Mouse (Mus musculus) brain, embryonic 14.5 days (tissue): ENCODE results near the gene Khk. TPM values are rescaled to one million over a fixed set of nuclear protein-coding genes. Genes with fewer than 3 reads are reported as not detected.

ENCODE experiments used
- DNase-seq: peaks from one replicate; pipeline ENCODE4 v3.0.0-alpha.2; 2011; ENCODE audit warnings: low read depth
- CTCF ChIP-seq: fragments of 200-500 bp; IDR thresholded peaks from 2 replicates; pipeline ENCODE4 v1.5.1; 2012; ENCODE audit warnings: inconsistent platforms, mild to moderate bottlenecking, moderate library complexity, borderline replicate concordance; ENCODE audit not compliant: insufficient read depth, insufficient read length; ENCODE audit errors: extremely low read depth
- POLR2A ChIP-seq: fragments of 200-500 bp; IDR thresholded peaks from 2 replicates; pipeline ENCODE4 v1.6.1; 2012; ENCODE audit warnings: mild to moderate bottlenecking, inconsistent platforms, borderline replicate concordance; ENCODE audit not compliant: poor library complexity, insufficient read depth, insufficient read length, severe bottlenecking; ENCODE audit errors: extremely low read depth
- polyA plus RNA-seq: library from polyadenylated mRNA; depleted of rRNA; stranded (reverse); fragments of >200 nt; gene quantifications from 2 replicates; pipeline ENCODE4 v1.2.3, GENCODE M21; 2012

Khk gene
- polyA plus RNA-seq, 1 experiment = 7.9 TPM

DNA sequence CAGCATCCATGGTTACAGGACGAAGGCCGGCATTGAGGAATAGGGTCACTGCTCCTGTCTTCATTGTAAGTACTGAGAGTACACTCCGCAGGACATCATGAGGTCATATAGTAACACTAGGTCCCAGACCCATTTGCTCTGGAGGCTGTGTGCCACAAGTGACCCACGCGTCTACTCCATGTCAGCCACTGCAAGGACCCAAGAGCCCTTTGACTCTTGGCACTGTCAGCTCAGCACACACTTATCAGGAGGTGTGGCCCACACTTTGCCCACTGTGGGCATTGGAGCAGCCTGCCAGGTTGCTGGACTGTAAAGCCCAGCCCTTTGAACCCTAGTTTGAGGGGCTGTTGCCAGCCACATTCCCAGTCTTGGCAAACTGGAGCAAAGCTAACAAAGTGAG is 4.0 kb downstream of the Khk start:
- DNase-seq = no peak
- TF ChIP-seq POLR2A (no peak), CTCF (no peak)

DNA sequence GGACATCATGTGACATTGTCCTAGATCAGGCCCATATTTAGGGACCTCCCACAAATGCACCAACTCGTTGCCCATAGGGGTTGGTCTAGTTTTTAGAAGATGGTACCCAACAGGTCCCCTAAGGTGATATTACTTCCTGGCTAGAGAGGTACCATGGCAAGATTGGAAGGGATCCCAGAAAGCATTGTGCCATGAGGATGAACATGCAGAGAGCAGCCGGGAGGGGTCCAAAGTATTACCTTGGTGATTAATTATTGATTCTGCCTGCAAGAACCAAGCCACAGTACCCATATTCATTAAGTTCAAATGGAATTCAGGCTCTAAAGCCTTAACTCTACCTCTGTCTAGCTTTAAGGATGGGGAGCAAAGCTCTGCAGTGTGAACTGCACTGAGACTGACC is 4.8 kb downstream of the Khk start:
- DNase-seq = no peak
- TF ChIP-seq CTCF (no peak), POLR2A (no peak)

DNA sequence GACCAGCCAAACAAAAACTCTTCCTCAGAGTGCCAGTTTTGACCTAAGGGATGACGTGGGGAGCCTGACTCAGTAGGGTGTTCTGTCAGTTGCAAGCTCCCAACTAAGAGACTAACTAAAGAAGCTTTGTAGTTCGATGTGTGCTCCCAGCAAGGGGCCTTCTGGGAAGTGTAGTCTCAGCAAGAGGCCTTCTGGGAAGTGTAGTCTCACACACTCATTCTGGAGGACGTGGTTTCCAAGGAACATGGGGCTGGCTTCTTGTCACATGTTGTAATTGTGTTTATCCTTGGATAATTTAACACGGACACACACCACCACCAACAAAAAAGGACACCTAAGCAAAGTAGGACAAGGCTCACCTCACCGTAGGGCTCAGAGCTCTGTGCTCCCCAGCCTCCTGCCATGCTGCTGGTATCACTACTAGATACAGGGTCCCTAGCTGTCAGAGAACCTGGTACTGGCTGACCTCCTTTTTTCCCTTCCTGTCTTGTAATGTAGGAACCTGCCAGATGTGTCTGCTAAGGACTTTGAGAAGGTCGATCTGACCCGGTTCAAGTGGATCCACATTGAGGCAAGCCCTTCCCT is 6.8 kb downstream of the Khk start:
- peak; percentile 74 for DNase-seq
- TF ChIP-seq POLR2A (no peak), CTCF (no peak)

DNA sequence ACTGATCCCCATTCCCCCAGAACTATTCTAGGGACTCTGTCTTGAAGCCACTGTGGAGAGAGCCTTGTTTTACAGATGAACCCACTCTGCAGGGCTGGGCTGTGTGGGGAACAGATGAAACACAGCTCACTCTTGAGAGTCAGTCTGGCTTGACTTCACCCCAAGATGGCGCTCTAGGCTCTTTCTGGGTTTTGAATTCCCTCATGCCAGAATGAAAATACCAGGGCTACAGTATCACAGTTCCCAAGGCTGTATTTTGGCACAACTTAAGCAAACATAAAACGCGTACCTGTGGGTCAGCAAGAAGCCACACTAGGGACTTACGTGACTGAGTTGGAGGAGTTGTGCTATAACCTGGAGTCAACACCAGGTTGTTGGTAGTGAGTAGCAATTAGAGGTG is 8.9 kb downstream of the Khk start:
- peak; percentile 73 for DNase-seq
- TF ChIP-seq CTCF (peak; percentile 70; the same call in 1 of the 2 replicates), POLR2A (no peak)

DNA sequence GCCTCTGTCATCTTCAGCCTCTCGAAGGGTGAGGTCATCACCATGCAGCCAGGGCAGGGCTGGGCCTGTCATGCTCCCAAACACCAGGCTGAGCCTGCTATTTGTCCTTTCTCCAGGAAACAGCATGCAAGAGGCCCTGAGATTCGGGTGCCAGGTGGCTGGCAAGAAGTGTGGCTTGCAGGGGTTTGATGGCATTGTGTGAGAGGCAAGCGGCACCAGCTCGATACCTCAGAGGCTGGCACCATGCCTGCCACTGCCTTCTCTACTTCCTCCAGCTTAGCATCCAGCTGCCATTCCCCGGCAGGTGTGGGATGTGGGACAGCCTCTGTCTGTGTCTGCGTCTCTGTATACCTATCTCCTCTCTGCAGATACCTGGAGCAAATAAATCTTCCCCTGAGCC is 9.6 kb downstream of the Khk start:
- no peak for TF ChIP-seq POLR2A

DNA sequence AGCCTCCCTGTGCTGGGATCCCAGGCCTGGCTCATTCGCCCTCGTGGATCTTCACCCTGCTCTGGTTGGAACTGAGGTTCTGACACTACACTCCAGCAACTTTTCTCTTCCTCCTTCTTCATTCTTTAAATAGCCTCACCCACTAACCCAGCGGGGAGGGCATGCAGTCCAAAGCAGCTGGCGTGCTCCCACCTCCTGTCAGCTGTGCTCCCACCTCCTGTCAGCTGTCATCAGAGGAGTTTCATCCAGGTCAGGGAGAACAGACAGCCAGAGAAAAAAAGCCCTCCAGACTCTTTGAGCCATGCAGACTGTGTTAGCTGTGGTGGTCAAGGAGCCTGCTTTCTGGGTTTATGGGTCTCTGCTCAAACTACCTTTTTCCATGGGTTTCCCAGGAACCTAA is 10.1 kb downstream of the Khk start:
- TF ChIP-seq POLR2A (no peak), CTCF (no peak)
- no peak for DNase-seq

More for the DNA sequence above, 9.6 kb downstream of the Khk start:
- no peak for DNase-seq

DNA sequence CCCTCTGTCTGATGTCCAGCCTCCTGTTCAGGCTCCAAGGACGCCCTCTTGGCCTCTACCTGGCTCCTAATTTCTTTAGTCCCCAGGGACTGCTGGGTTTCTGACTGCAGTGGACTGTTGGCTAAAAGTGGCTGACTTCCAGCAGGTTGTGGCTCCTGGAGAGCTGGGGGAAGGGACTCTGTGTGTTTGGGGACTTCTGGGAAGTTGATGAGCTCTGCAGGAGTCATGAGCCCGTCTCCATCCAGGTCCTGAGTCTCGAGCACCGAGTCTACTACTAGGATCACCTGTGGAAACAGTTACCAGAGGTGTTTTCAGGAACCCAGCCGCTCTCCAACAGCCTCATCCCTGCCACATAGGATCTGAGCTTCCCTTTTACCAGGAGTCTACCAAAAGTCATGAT is 12.5 kb downstream of the Khk start:
- DNase-seq = no peak
- TF ChIP-seq POLR2A (no peak), CTCF (no peak)

DNA sequence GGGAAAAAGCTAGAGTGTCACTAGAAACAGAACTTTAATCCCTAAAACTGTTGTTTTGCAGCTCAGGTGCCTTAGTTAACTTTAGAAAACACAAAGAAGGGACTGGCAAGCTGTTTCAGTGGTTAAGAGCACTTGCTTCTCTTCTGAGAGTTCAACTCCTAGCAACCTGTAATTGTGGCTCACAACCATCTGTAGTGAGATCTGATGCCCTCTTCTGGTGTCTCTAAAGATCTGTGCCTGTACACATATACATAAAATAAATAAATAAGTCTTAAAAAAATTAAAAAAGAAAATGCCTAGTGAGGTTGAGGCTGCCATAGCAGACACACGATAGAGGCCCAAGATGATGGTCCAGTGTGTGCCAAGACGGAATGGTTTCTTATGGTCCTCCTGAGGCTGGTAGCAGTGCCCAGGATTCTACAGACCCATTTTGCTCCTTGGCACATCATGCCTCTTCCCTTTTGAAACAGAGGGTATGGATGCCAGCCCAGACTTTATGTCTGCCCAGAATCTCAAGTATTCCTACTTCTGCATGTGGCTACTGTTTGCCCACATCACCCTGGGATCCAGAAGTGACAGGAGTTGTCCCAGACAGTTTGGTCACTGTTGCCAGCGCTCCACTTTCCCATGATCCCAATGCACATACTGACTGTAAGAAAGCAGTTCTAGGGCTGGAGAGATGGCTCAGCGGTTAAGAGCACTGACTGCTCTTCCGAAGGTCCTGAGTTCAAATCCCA is 13.7 kb downstream of the Khk start:
- no peak for TF ChIP-seq CTCF
- no peak for DNase-seq

DNA sequence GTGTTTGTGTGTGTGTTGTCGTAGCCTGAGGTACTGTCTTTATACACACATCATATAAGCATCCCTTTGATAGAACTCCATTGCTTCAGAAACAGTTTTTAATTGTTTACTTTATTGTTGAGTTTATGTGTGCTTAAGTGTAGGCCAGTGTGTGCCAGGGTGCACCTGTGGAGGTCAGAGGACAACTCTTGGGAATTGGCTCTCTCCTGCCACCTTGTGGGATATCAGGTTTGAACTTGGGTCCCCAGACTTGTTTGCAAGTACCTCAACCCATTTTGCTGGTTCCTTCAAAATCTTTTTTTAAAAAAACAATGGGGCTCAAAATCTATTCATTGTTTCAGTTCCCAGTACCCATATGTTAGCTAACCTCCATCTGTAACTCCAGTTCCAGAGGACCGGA is 21.8 kb downstream of the Khk start:
- DNase-seq = no peak
- TF ChIP-seq CTCF (no peak), POLR2A (no peak)

DNA sequence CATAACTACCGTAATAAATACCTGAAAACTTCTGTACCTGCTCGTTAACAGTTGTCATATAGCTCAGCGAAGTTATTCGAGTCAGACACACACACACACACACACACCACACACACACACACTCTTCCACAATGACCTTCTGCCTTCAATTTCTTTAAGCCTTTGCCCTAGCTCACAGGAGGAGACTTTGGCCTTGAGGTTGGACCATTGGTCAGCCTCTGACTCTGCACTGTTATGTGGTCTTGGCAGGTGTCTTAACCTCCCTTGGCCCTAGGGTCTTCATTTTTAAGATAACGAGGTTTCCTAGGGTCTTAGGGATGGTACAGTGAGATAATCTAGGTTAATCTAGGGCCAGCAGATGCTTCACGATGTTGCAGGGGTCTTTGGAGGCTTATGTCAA is 23.1 kb downstream of the Khk start:
- TF ChIP-seq POLR2A = no peak
- TF ChIP-seq CTCF = no peak
- no peak for DNase-seq

DNA sequence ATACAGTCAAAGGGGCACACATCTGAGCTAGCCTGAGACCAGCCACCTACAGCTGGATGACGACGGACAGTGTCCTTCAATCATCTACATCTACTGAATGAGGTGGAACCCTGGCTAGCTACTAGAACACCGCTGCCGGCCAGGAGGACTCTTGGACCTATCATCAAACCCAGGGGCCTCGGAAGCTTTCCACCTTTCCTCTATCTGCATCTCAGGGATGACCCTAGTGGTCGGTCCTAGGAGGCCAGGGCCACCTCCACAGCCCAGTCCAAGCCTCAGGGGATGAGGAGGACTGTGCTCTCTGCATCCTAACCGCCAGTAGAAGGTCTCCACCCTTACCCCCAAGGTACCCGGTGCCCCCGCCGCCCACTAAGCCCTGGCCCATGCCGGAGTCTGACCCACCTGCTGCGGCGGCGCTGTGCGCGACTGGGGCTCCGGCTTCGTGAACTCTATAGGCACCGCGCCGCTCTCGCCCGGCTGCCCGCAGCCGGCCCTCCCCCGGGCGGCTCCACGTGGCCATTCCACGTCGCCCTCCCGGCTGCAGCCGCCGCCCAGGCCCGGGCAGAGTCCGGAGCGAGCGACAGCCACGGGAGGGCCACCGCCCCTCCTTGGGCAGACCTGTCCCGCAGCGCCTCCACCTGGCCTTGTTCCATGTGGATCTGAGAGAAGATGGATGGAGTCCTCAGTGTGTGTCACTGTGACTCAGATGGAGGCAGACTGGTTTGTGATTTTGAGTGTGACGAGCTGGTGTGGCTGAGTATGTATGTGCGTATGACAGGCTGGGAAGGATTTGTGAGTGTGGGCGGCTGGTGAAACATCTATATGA is 23.9 kb downstream of the Khk start, which contains the start of gene Cgref1:
Cgref1 (minus strand) TSS at position 636 of the 826 bp plus-strand sequence.
- DNase-seq = peak; percentile 77
- TF ChIP-seq POLR2A (0 out of 2 replicates have a peak, but pooled peaks have one; percentile 20), CTCF (peak; percentile 53; the same call in 1 of the 2 replicates)

DNA sequence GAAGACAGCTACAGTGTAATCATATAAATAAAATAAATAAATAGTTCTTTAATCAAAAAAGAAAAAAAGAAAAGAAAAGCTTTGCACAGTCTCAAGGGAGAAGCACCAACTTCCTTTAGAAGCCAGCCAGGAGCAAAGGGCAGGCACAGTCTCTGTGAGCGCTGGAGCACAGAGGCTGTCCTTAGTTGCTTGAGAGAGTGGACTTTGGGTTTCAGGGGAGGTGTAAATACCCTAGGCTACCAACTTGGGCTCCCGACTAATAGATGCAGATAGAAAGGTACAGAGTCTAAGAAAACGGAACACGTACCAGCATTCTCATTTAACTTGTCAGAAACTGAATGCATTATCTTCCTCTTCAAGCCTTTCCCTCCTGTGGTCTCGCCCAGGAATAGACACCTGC is 27.4 kb downstream of the Khk start:
- DNase-seq = no peak
- TF ChIP-seq POLR2A (no peak), CTCF (no peak)

DNA sequence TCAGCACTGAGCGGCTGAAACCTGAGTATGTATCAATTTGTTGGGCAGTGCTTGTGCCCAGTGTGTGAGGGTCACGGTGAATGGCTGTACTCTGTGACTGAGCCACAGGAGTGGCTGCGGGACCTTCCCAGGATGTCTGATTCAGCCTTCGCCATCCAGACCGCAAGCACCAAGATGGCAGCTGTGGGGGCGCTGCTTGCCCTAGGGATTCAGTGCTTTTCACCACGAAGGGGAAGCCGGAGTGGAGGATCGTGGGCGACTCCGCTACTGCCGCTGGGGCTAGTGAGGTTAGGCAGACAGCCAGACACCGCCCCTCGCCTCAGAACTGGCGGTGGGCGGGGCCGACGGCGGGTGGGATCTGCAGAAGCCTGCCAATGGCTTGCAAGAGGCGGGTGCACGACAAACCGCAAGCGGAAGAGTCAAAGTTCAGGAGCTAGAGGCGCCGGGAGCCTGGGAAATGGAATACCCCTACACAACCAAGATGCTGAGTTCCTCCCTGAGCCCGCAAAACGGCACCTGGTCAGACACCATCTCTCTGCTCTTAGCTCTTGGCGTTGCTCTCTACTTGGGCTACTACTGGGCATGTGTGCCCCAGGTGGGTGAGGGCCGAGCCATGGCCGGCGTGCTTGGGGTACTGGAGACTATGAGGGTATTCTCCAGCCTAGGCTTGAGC is 28.6 kb downstream of the Khk start:
- peak; percentile 96 for DNase-seq

More for the DNA sequence above, 28.6 kb downstream of the Khk start:
- TF ChIP-seq CTCF (peak; percentile 9; the same call in 1 of the 2 replicates), POLR2A (peak; percentile 42; the same call in 1 of the 2 replicates)
